Mouse (Mus musculus) cerebellum, adult 2 months (tissue): Measurements from ENCODE around the gene Leo1.

Source experiments
- CTCF ChIP-seq: fragments of 200-500 bp; IDR thresholded peaks from 2 replicates; pipeline ENCODE4 v1.5.1; 2011; ENCODE audit warnings: low read depth, mild to moderate bottlenecking, control low read depth, low read length, moderate library complexity, borderline replicate concordance; ENCODE audit not compliant: insufficient read depth
- POLR2A ChIP-seq: fragments of 200-500 bp; IDR thresholded peaks from 2 replicates; pipeline ENCODE4 v1.6.1; 2011; ENCODE audit warnings: low read length, control low read depth, borderline replicate concordance; ENCODE audit not compliant: insufficient read depth

GRCm38 (mm10) chr9:75427366-75428273 lies 13.7 kb upstream of the Leo1 start:
- TF ChIP-seq POLR2A = peak; percentile 27; the same call in 1 of the 2 replicates
- no peak for TF ChIP-seq CTCF
